Comparison of ENCODE assay signal across 10 mouse cellular contexts in genomic region chr3:34196451-34197162, GRCm38 (mm10).
DNase-seq lines count a peak whose midpoint lies in the region; ATAC-seq lines count a peak whose summit lies in the region.
"Had no signal": no experiment of that assay in that cellular context is flagged by ENCODE, and none has a peak within 500 bp of the region (broad histone marks: within the 10 kb centered on the region; RNA-seq: fewer than 3 reads in every experiment).

No protein-coding gene starts in this region.

- H3K4me1 ChIP-seq in heart, embryonic 10.5 days: no peaks in the 10 kb centered on the region
- H3K4me1 ChIP-seq in forebrain, embryonic 14.5 days (ENCODE audit: control insufficient read depth, insufficient read depth, low read length): peaks cover 11% of the 10 kb centered on the region; the same call in 1 of the 2 replicates
- peaks cover 25% of the 10 kb centered on the region for H3K4me1 ChIP-seq in midbrain, embryonic 12.5 days
- H3K4me1 ChIP-seq: liver, embryonic 13.5 days had no signal

- H3K9ac ChIP-seq in forebrain, embryonic 14.5 days (ENCODE audit: low read length): peak overlapping the region; percentile 54; the same call in 1 of the 2 replicates
- no peak overlapping the region for H3K9ac ChIP-seq in midbrain, embryonic 12.5 days (replicated peaks)
- H3K9ac ChIP-seq: liver, embryonic 13.5 days had no signal

- H3K4me3 ChIP-seq in heart, embryonic 10.5 days: peak overlapping the region; percentile 29; the same call in 1 of the 2 replicates
- H3K4me3 ChIP-seq in forebrain, embryonic 14.5 days (ENCODE audit: low read depth, low read length): peak overlapping the region; percentile 24
- peak overlapping the region; percentile 8; the same call in 1 of the 2 replicates for H3K4me3 ChIP-seq in midbrain, embryonic 12.5 days
- H3K4me3 ChIP-seq: liver, embryonic 13.5 days; myocyte had no signal

- peak overlapping the region; percentile 43 for H3K4me2 ChIP-seq in forebrain, embryonic 14.5 days (ENCODE audit: low read length)
- H3K4me2 ChIP-seq in midbrain, embryonic 12.5 days (replicated peaks): peak overlapping the region; percentile 37
- H3K4me2 ChIP-seq: liver, embryonic 13.5 days had no signal

- WGBS in heart, embryonic 10.5 days: 42% methylated on average over 22 of the region's 22 CpGs
- WGBS in forebrain, embryonic 14.5 days: 10% methylated on average over 22 of the region's 22 CpGs
- 17% methylated on average over 22 of the region's 22 CpGs for WGBS in midbrain, embryonic 12.5 days

- no peaks in the 10 kb centered on the region for H3K9me3 ChIP-seq in heart, embryonic 10.5 days
- H3K9me3 ChIP-seq in forebrain, embryonic 14.5 days (replicated peaks; ENCODE audit: control insufficient read depth, low read length): no peaks in the 10 kb centered on the region
- no peaks in the 10 kb centered on the region for H3K9me3 ChIP-seq in midbrain, embryonic 12.5 days
- H3K9me3 ChIP-seq: liver, embryonic 13.5 days had no signal

- ATAC-seq in forebrain, embryonic 14.5 days: peak; percentile 66
- ATAC-seq in midbrain, embryonic 12.5 days (ENCODE audit: low FRiP score, low read depth): no peak

- H3K36me3 ChIP-seq in heart, embryonic 10.5 days: no peaks in the 10 kb centered on the region
- no peaks in the 10 kb centered on the region for H3K36me3 ChIP-seq in forebrain, embryonic 14.5 days (ENCODE audit: control insufficient read depth, insufficient read depth, low read length)
- H3K36me3 ChIP-seq in midbrain, embryonic 12.5 days: no peaks in the 10 kb centered on the region
- H3K36me3 ChIP-seq: liver, embryonic 13.5 days had no signal

- peaks cover 12% of the 10 kb centered on the region for H3K27me3 ChIP-seq in heart, embryonic 10.5 days (ENCODE audit: insufficient read depth, poor library complexity, severe bottlenecking)
- H3K27me3 ChIP-seq in forebrain, embryonic 14.5 days (replicated peaks; ENCODE audit: control insufficient read depth, insufficient read depth, low read length): no peaks in the 10 kb centered on the region
- H3K27me3 ChIP-seq in midbrain, embryonic 12.5 days: peaks cover 30% of the 10 kb centered on the region; the same call in 1 of the 2 replicates

- H3K27ac ChIP-seq in heart, embryonic 10.5 days: no peak overlapping the region
- H3K27ac ChIP-seq in forebrain, embryonic 14.5 days (ENCODE audit: low read depth, low read length): peak overlapping the region; percentile 83; the same call in 1 of the 2 replicates
- H3K27ac ChIP-seq in midbrain, embryonic 12.5 days (replicated peaks): peak overlapping the region; percentile 36; the same call in 1 of the 2 replicates
- H3K27ac ChIP-seq: liver, embryonic 13.5 days had no signal

- no peak for DNase-seq in heart, embryonic 10.5 days (ENCODE audit: low spot score)
- no peak for DNase-seq in heart, adult 9 months (ENCODE audit: low spot score in 2 of 2)
- peak; percentile 5 for DNase-seq in ZHBTc4 (ENCODE audit: low read depth, low spot score)
- peak; percentile 77 for DNase-seq in forebrain, embryonic 14.5 days (ENCODE audit: low spot score)
- no peak for DNase-seq in thymus, postnatal 14 days
- no peak for DNase-seq in spleen, postnatal 14 days (ENCODE audit: low spot score in 2 of 2)
- DNase-seq in cerebellum, adult 18-20 months: no peak
- DNase-seq: liver, embryonic 13.5 days had no signal

Comparison
In these comparisons a context has a peak if more than half of its experiments do, and no peak if none do; other contexts are left out.
1. DNase-seq: peak in ZHBTc4 (single experiment) and forebrain, embryonic 14.5 days (single experiment); none in heart, embryonic 10.5 days (single experiment), heart, adult 9 months (0 of 2), thymus, postnatal 14 days (single experiment), spleen, postnatal 14 days (0 of 2) and cerebellum, adult 18-20 months (0 of 2).
2. Peak in every context shown above with its lines, with median percentiles within 50 percentile points of each other: H3K4me3 ChIP-seq.